ENCODE assay signal across 8 mouse cellular contexts in the genomic region with DNA sequence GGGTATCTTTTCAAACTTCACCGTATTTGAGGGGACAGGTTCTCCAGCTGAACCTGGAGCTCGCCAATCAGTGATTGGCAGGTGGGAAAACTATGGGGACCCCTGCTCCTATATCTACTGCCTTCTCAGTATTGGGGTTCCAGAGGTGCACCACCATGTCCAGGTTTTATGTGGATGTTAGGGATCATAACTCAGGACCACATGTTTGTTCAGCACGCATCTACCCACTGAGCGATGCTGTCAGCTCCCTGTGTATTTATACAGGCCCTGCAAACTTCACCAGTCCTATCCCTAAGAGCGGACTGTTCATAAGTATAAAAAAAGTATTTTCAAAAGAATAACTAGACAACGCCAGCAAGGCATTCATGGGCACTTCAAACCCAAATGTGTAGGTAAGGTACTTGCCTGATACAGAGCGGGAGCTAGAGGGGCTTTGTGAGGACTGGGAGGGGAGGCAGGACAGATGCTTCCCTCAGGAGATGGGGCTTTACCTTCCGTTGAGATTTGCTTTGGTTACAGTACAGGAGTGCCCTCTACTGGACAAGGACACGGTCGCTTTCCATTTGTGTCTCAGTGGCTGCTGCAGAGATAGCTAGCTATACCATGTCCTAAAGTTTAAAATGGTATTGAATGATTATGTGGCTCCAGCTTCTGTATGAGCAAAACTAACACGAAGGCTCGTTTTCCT. TPM values are rescaled to one million over a fixed set of nuclear protein-coding genes. Genes with fewer than 3 reads are reported as not detected.
DNase-seq lines count a peak whose midpoint lies in the region; ATAC-seq and TF ChIP-seq lines count a peak whose summit lies in the region.

No protein-coding gene starts in this region.

- peak; percentile 72 for TF ChIP-seq RAD21 in MEL (IDR thresholded peaks at IDR 0.05; ENCODE audit: low read depth, low read length)

- H3K4me3 ChIP-seq in heart, postnatal 0 days (ENCODE audit: low read depth, low read length) = no peak overlapping the region
- H3K4me3 ChIP-seq in MEL (ENCODE audit: control insufficient read depth in 1 of 2, insufficient read depth in 1 of 2, low read depth in 2 of 2, low read length in 2 of 2) = no peak overlapping the region
- no peak overlapping the region for H3K4me3 ChIP-seq in embryonic facial prominence, embryonic 10.5 days
- H3K4me3 ChIP-seq in hindbrain, postnatal 0 days (ENCODE audit: low read length) = no peak overlapping the region
- H3K4me3 ChIP-seq in limb, embryonic 11.5 days (ENCODE audit: low read depth, low read length) = no peak overlapping the region
- no peak overlapping the region for H3K4me3 ChIP-seq in neural tube, embryonic 12.5 days

- peak; percentile 69 for DNase-seq in heart, postnatal 0 days (ENCODE audit: low spot score)
- DNase-seq in heart, adult 11 months = no peak
- DNase-seq in MEL (ENCODE audit: low read depth, low spot score) = peak; percentile 48
- DNase-seq in embryonic facial prominence, embryonic 10.5 days (ENCODE audit: low spot score) = peak; percentile 66
- peak; percentile 84 for DNase-seq in hindbrain, postnatal 0 days (ENCODE audit: low spot score)
- DNase-seq in limb, embryonic 11.5 days (ENCODE audit: low spot score) = peak; percentile 74

- H3K27me3 ChIP-seq in heart, postnatal 0 days (ENCODE audit: control insufficient read depth, insufficient read depth, low read length) = no peaks in the 10 kb centered on the region
- H3K27me3 ChIP-seq in MEL (ENCODE audit: control insufficient read depth in 1 of 2, insufficient read depth in 2 of 2, low read length in 2 of 2) = no peaks in the 10 kb centered on the region
- H3K27me3 ChIP-seq in embryonic facial prominence, embryonic 10.5 days (replicated peaks; ENCODE audit: low read depth, poor library complexity, severe bottlenecking) = no peaks in the 10 kb centered on the region
- no peaks in the 10 kb centered on the region for H3K27me3 ChIP-seq in hindbrain, postnatal 0 days (ENCODE audit: insufficient read depth, low read length)
- H3K27me3 ChIP-seq in limb, embryonic 11.5 days (ENCODE audit: control insufficient read depth, insufficient read depth, low read length) = no peaks in the 10 kb centered on the region
- H3K27me3 ChIP-seq in neural tube, embryonic 12.5 days (replicated peaks) = no peaks in the 10 kb centered on the region

- no peak overlapping the region for H3K9ac ChIP-seq in heart, postnatal 0 days (replicated peaks; ENCODE audit: low read depth, low read length)
- H3K9ac ChIP-seq in MEL (ENCODE audit: control insufficient read depth, low read depth, low read length, poor library complexity, severe bottlenecking) = no peak overlapping the region
- no peak overlapping the region for H3K9ac ChIP-seq in hindbrain, postnatal 0 days (replicated peaks; ENCODE audit: low read length)
- no peak overlapping the region for H3K9ac ChIP-seq in limb, embryonic 11.5 days (ENCODE audit: low read length)
- H3K9ac ChIP-seq in neural tube, embryonic 12.5 days = no peak overlapping the region

- no peak for TF ChIP-seq POLR2A in MEL (IDR thresholded peaks at IDR 0.05; ENCODE audit: control insufficient read depth in 1 of 2, insufficient read depth in 1 of 2, low read depth in 1 of 2, low read length in 2 of 2, poor library complexity in 1 of 2)

- TF ChIP-seq EP300 in heart, postnatal 0 days (IDR thresholded peaks at IDR 0.05; ENCODE audit: low read depth) = no peak
- TF ChIP-seq EP300 in MEL (IDR thresholded peaks at IDR 0.05; ENCODE audit: low read depth in 1 of 2, low read length in 2 of 2) = no peak

- H3K9me3 ChIP-seq in heart, postnatal 0 days (replicated peaks; ENCODE audit: control insufficient read depth, low read length) = no peaks in the 10 kb centered on the region
- H3K9me3 ChIP-seq in MEL (replicated peaks; ENCODE audit: insufficient read depth, low read length) = no peaks in the 10 kb centered on the region
- H3K9me3 ChIP-seq in embryonic facial prominence, embryonic 10.5 days = no peaks in the 10 kb centered on the region
- H3K9me3 ChIP-seq in hindbrain, postnatal 0 days (ENCODE audit: low read length) = no peaks in the 10 kb centered on the region
- H3K9me3 ChIP-seq in limb, embryonic 11.5 days (ENCODE audit: control insufficient read depth, low read length) = no peaks in the 10 kb centered on the region
- H3K9me3 ChIP-seq in neural tube, embryonic 12.5 days = no peaks in the 10 kb centered on the region

- no peaks in the 10 kb centered on the region for H3K4me1 ChIP-seq in heart, postnatal 0 days (ENCODE audit: control insufficient read depth, insufficient read depth)
- no peaks in the 10 kb centered on the region for H3K4me1 ChIP-seq in MEL (ENCODE audit: control insufficient read depth in 1 of 2, insufficient read depth in 2 of 2, low read length in 2 of 2)
- H3K4me1 ChIP-seq in embryonic facial prominence, embryonic 10.5 days = no peaks in the 10 kb centered on the region
- no peaks in the 10 kb centered on the region for H3K4me1 ChIP-seq in hindbrain, postnatal 0 days (ENCODE audit: insufficient read depth, low read length)
- H3K4me1 ChIP-seq in limb, embryonic 11.5 days (ENCODE audit: control insufficient read depth, insufficient read depth, low read length) = no peaks in the 10 kb centered on the region
- H3K4me1 ChIP-seq in neural tube, embryonic 12.5 days = no peaks in the 10 kb centered on the region

- H3K27ac ChIP-seq in heart, postnatal 0 days (ENCODE audit: low read depth) = no peak overlapping the region
- no peak overlapping the region for H3K27ac ChIP-seq in MEL (ENCODE audit: control insufficient read depth, low read depth, low read length)
- H3K27ac ChIP-seq in embryonic facial prominence, embryonic 10.5 days (replicated peaks) = no peak overlapping the region
- no peak overlapping the region for H3K27ac ChIP-seq in hindbrain, postnatal 0 days
- H3K27ac ChIP-seq in limb, embryonic 11.5 days (replicated peaks; ENCODE audit: low read depth, low read length) = no peak overlapping the region
- no peak overlapping the region for H3K27ac ChIP-seq in neural tube, embryonic 12.5 days

- ATAC-seq in heart, postnatal 0 days (ENCODE audit: insufficient read depth, low read depth) = peak; percentile 58; the same call in 1 of the 2 replicates
- peak; percentile 53; the same call in 1 of the 2 replicates for ATAC-seq in hindbrain, postnatal 0 days
- ATAC-seq in limb, embryonic 11.5 days (ENCODE audit: insufficient number of reproducible peaks, low FRiP score, low TSS enrichment, low read depth) = no peak
- peak; percentile 70; the same call in 1 of the 2 replicates for ATAC-seq in neural tube, embryonic 12.5 days (ENCODE audit: low FRiP score, low read depth)
- no peak for ATAC-seq in inflammation-experienced regulatory T-cells, adult 6 months

- 36% methylated on average over 12 of the region's 12 CpGs for WGBS in heart, postnatal 0 days
- WGBS in embryonic facial prominence, embryonic 10.5 days = 44% methylated on average over 12 of the region's 12 CpGs
- WGBS in hindbrain, postnatal 0 days = 47% methylated on average over 12 of the region's 12 CpGs
- WGBS in limb, embryonic 11.5 days = 46% methylated on average over 12 of the region's 12 CpGs
- 47% methylated on average over 12 of the region's 12 CpGs for WGBS in neural tube, embryonic 12.5 days

- no peak overlapping the region for H3K4me2 ChIP-seq in heart, postnatal 0 days (ENCODE audit: low read depth, low read length)
- H3K4me2 ChIP-seq in hindbrain, postnatal 0 days (ENCODE audit: low read depth, low read length) = no peak overlapping the region
- H3K4me2 ChIP-seq in limb, embryonic 11.5 days (ENCODE audit: low read depth, severe bottlenecking) = no peak overlapping the region
- H3K4me2 ChIP-seq in neural tube, embryonic 12.5 days (replicated peaks) = no peak overlapping the region

- H3K79me2 ChIP-seq in MEL (ENCODE audit: control insufficient read depth, insufficient read depth, low read length, poor library complexity) = no peaks in the 10 kb centered on the region

- no peaks in the 10 kb centered on the region for H3K36me3 ChIP-seq in heart, postnatal 0 days (replicated peaks; ENCODE audit: control insufficient read depth, insufficient read depth, low read length)
- H3K36me3 ChIP-seq in MEL (ENCODE audit: control insufficient read depth in 1 of 2, insufficient read depth in 2 of 2, low read length in 2 of 2) = no peaks in the 10 kb centered on the region
- no peaks in the 10 kb centered on the region for H3K36me3 ChIP-seq in embryonic facial prominence, embryonic 10.5 days (replicated peaks)
- no peaks in the 10 kb centered on the region for H3K36me3 ChIP-seq in hindbrain, postnatal 0 days (ENCODE audit: insufficient read depth, low read length)
- H3K36me3 ChIP-seq in limb, embryonic 11.5 days (ENCODE audit: control insufficient read depth, insufficient read depth, low read length) = no peaks in the 10 kb centered on the region
- no peaks in the 10 kb centered on the region for H3K36me3 ChIP-seq in neural tube, embryonic 12.5 days

- peak; percentile 85 for TF ChIP-seq CTCF in heart, postnatal 0 days (IDR thresholded peaks at IDR 0.05; ENCODE audit: low read depth)
- TF ChIP-seq CTCF in MEL (IDR thresholded peaks at IDR 0.05 in 2 of 3, conservative IDR thresholded peaks at IDR 0.05 in 1 of 3; ENCODE audit: control insufficient read depth in 1 of 3, insufficient read depth in 1 of 3, low read depth in 2 of 3, low read length in 3 of 3, poor library complexity in 1 of 3, severe bottlenecking in 1 of 3) = peak; percentile 52 to 72 (median 54)
- TF ChIP-seq CTCF in hindbrain, postnatal 0 days (IDR thresholded peaks at IDR 0.05; ENCODE audit: low read depth) = peak; percentile 89

RNA-seq across cellular contexts. Expression of gene Fabp2, which starts 9.0 kb away (rescaled TPM):
- not detected in 2 replicates for total RNA-seq in heart, postnatal 0 days (2014; rRNA removed; ENCODE audit: low replicate concordance)
- not detected in 2 replicates for polyA plus RNA-seq in heart, postnatal 0 days (2015; fragmentation: Nextera tagmentation; extraction: Ambion mirVana)
- not detected in 2 replicates for total RNA-seq in MEL (2012; rRNA removed)
- not detected for polyA plus RNA-seq in MEL (2012; ENCODE audit: insufficient read depth in 1 of 2, insufficient read length in 2 of 2, low read depth in 1 of 2, low replicate concordance in 2 of 2, missing spikeins in 1 of 2)
- not detected in 2 replicates for polyA plus RNA-seq in embryonic facial prominence, embryonic 10.5 days (2016; fragmentation: Nextera tagmentation; extraction: Ambion mirVana)
- not detected in 2 replicates for total RNA-seq in hindbrain, postnatal 0 days (2014; rRNA removed)
- polyA plus RNA-seq in hindbrain, postnatal 0 days (2015; fragmentation: Nextera tagmentation; extraction: Ambion mirVana) = not detected in 2 replicates
- not detected in 2 replicates for polyA plus RNA-seq in limb, embryonic 11.5 days (2014; fragmentation: Nextera tagmentation; extraction: Ambion mirVana)
- not detected in 2 replicates for polyA plus RNA-seq in neural tube, embryonic 12.5 days (2016; fragmentation: Nextera tagmentation; extraction: Ambion mirVana)
- not detected for polyA plus RNA-seq in inflammation-experienced regulatory T-cells, adult 6 months (2017; shearing (Covaris generic))

RNA-seq across cellular contexts. Expression of gene Gm10959, which starts 15.3 kb away (rescaled TPM):
- total RNA-seq in heart, postnatal 0 days (2014; rRNA removed; ENCODE audit: low replicate concordance) = not detected in 2 replicates
- polyA plus RNA-seq in heart, postnatal 0 days (2015; fragmentation: Nextera tagmentation; extraction: Ambion mirVana) = not detected in 2 replicates
- not detected in 2 replicates for total RNA-seq in MEL (2012; rRNA removed)
- polyA plus RNA-seq in MEL (2012; ENCODE audit: insufficient read depth in 1 of 2, insufficient read length in 2 of 2, low read depth in 1 of 2, low replicate concordance in 2 of 2, missing spikeins in 1 of 2) = not detected
- not detected in 2 replicates for polyA plus RNA-seq in embryonic facial prominence, embryonic 10.5 days (2016; fragmentation: Nextera tagmentation; extraction: Ambion mirVana)
- not detected in 2 replicates for total RNA-seq in hindbrain, postnatal 0 days (2014; rRNA removed)
- not detected in 2 replicates for polyA plus RNA-seq in hindbrain, postnatal 0 days (2015; fragmentation: Nextera tagmentation; extraction: Ambion mirVana)
- polyA plus RNA-seq in limb, embryonic 11.5 days (2014; fragmentation: Nextera tagmentation; extraction: Ambion mirVana) = not detected in 2 replicates
- polyA plus RNA-seq in neural tube, embryonic 12.5 days (2016; fragmentation: Nextera tagmentation; extraction: Ambion mirVana) = not detected in 2 replicates
- not detected for polyA plus RNA-seq in inflammation-experienced regulatory T-cells, adult 6 months (2017; shearing (Covaris generic))

RNA-seq across cellular contexts. Expression of gene 1810037I17Rik, which starts 20.1 kb away (rescaled TPM):
- total RNA-seq in heart, postnatal 0 days (2014; rRNA removed; ENCODE audit: low replicate concordance) = 38.5 and 61.3 TPM in 2 replicates
- 112 and 123 TPM in 2 replicates for polyA plus RNA-seq in heart, postnatal 0 days (2015; fragmentation: Nextera tagmentation; extraction: Ambion mirVana)
- 43.2 and 47.3 TPM in 2 replicates for total RNA-seq in MEL (2012; rRNA removed)
- polyA plus RNA-seq in MEL (2012; ENCODE audit: insufficient read depth in 1 of 2, insufficient read length in 2 of 2, low read depth in 1 of 2, low replicate concordance in 2 of 2, missing spikeins in 1 of 2) = 10 to 100 TPM in 1 of 2 experiments, not detected in 1; 64.9 TPM
- 73.8 and 78.3 TPM in 2 replicates for polyA plus RNA-seq in embryonic facial prominence, embryonic 10.5 days (2016; fragmentation: Nextera tagmentation; extraction: Ambion mirVana)
- 27.5 and 39.3 TPM in 2 replicates for total RNA-seq in hindbrain, postnatal 0 days (2014; rRNA removed)
- 122 and 133 TPM in 2 replicates for polyA plus RNA-seq in hindbrain, postnatal 0 days (2015; fragmentation: Nextera tagmentation; extraction: Ambion mirVana)
- 71.2 and 72.5 TPM in 2 replicates for polyA plus RNA-seq in limb, embryonic 11.5 days (2014; fragmentation: Nextera tagmentation; extraction: Ambion mirVana)
- 86.6 and 90.4 TPM in 2 replicates for polyA plus RNA-seq in neural tube, embryonic 12.5 days (2016; fragmentation: Nextera tagmentation; extraction: Ambion mirVana)
- 100 to 1,000 TPM in 2 of 3 experiments, 10 to 100 TPM in 1; 85.7 to 155 (median 104) TPM for polyA plus RNA-seq in inflammation-experienced regulatory T-cells, adult 6 months (2017; shearing (Covaris generic))

Comparison
In these comparisons a context has a peak if more than half of its experiments do, and no peak if none do; other contexts are left out.
1. ATAC-seq: peak in heart, postnatal 0 days (single experiment), hindbrain, postnatal 0 days (single experiment) and neural tube, embryonic 12.5 days (single experiment); none in limb, embryonic 11.5 days (single experiment) and inflammation-experienced regulatory T-cells, adult 6 months (single experiment).
2. Peak in every context shown above with its lines, with median percentiles within 50 percentile points of each other: CTCF ChIP-seq.